In the genomic region with DNA sequence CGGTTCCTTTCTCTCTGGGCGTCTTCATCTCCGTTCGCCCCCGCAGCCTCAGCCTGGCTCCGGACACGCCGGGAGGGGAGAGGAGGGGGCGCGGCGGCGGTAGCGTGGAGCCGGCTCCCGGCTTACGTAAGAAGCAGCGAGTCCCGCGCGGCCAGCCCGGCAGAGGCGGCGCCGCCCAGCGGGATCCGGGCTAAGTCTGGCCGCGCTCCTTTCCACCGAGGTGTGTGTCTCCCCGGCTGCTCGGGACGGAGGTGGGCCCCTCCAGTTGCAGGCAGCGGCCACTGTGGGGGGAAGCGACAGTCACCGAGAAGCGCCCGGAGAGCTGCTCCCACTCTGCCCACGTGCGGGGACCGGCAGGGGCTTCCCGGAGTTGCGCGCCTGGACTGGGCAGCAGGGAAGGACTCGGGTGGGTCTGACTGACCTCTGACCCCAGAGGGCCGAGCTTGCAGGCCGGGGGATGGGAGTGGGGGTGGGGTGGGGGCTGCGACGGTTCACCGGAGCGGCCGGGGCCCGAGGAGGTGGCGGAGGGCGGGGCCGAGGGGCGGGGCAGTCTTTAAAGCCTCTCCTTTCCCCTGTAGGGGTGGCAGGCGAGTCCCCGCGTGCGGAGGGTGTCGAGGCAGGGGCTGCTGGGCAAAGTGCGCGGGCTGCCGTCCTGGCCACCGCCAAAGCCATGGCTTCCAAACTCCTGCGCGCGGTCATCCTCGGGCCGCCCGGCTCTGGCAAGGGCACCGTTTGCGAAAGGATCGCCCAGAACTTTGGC, we compare ENCODE assay signal across 9 mouse cellular contexts. TPM values are rescaled to one million over a fixed set of nuclear protein-coding genes. Genes with fewer than 3 reads are reported as not detected.
DNase-seq lines count a peak whose midpoint lies in the region; ATAC-seq and TF ChIP-seq lines count a peak whose summit lies in the region.
"Had no signal": no experiment of that assay in that cellular context is flagged by ENCODE, and none has a peak within 500 bp of the region (broad histone marks: within the 10 kb centered on the region; RNA-seq: fewer than 3 reads in every experiment).

A gene (plus strand): TSS at position 127 of the 760 bp plus-strand sequence.

- no peak for TF ChIP-seq POLR2A in kidney, adult 2 months (IDR thresholded peaks at IDR 0.05; ENCODE audit: low read depth, low read length)
- TF ChIP-seq POLR2A in testis, adult 2 months (IDR thresholded peaks at IDR 0.05; ENCODE audit: control insufficient read depth, low read depth, low read length): no peak

- peak within 1 kb of the TSS; percentile 96 for H3K4me3 ChIP-seq in embryonic facial prominence, embryonic 10.5 days
- peak within 1 kb of the TSS; percentile 66 for H3K4me3 ChIP-seq in kidney, adult 2 months (ENCODE audit: insufficient read depth, low read depth, low read length)
- H3K4me3 ChIP-seq in limb, embryonic 15.5 days: peak within 1 kb of the TSS; percentile 78
- H3K4me3 ChIP-seq in midbrain, embryonic 16.5 days (ENCODE audit: low read depth, low read length): peak within 1 kb of the TSS; percentile 55
- peak within 1 kb of the TSS; percentile 88 for H3K4me3 ChIP-seq in testis, adult 2 months (ENCODE audit: control insufficient read depth, low read depth, low read length)

- no peak for TF ChIP-seq CTCF in kidney, adult 2 months (conservative IDR thresholded peaks at IDR 0.05; ENCODE audit: insufficient read depth, insufficient read length, low read depth, low read length)
- TF ChIP-seq CTCF in testis, adult 2 months (IDR thresholded peaks at IDR 0.05; ENCODE audit: control insufficient read depth, insufficient read depth, insufficient replicate concordance, low read depth, low read length): no peak

- no peaks in the 10 kb centered on the region for H3K27me3 ChIP-seq in embryonic facial prominence, embryonic 10.5 days (replicated peaks; ENCODE audit: low read depth, poor library complexity, severe bottlenecking)
- no peaks in the 10 kb centered on the region for H3K27me3 ChIP-seq in kidney, adult 2 months (replicated peaks; ENCODE audit: control insufficient read depth, insufficient read depth, low read length)
- H3K27me3 ChIP-seq in limb, embryonic 15.5 days: no peaks in the 10 kb centered on the region
- no peaks in the 10 kb centered on the region for H3K27me3 ChIP-seq in midbrain, embryonic 16.5 days (ENCODE audit: control insufficient read depth, insufficient read depth, low read depth, low read length)
- H3K27me3 ChIP-seq in testis, adult 2 months (ENCODE audit: control insufficient read depth, insufficient read depth, low read length): no peaks in the 10 kb centered on the region

- peak; percentile 12 to 47 for DNase-seq in urinary bladder, adult 18-20 months (ENCODE audit: low spot score in 2 of 2)
- DNase-seq in urinary bladder, postnatal 10 days (ENCODE audit: low spot score): no peak
- DNase-seq in embryonic facial prominence, embryonic 10.5 days (ENCODE audit: low spot score): peak; percentile 87
- DNase-seq in heart, adult 8-10 months (ENCODE audit: low spot score): peak; percentile 32
- DNase-seq in kidney, adult 2 months: peak; percentile 87

- peak within 1 kb of the TSS; percentile 92 for H3K4me2 ChIP-seq in limb, embryonic 15.5 days
- peak within 1 kb of the TSS; percentile 77 for H3K4me2 ChIP-seq in midbrain, embryonic 16.5 days (ENCODE audit: low read length)

- ATAC-seq in limb, embryonic 15.5 days (ENCODE audit: insufficient number of reproducible peaks, low FRiP score, low TSS enrichment, low read depth): peak; percentile 81
- peak; percentile 74 for ATAC-seq in midbrain, embryonic 16.5 days

- H3K9me3 ChIP-seq in embryonic facial prominence, embryonic 10.5 days: no peaks in the 10 kb centered on the region
- no peaks in the 10 kb centered on the region for H3K9me3 ChIP-seq in limb, embryonic 15.5 days
- H3K9me3 ChIP-seq in midbrain, embryonic 16.5 days (replicated peaks; ENCODE audit: control insufficient read depth, low read length, poor library complexity, severe bottlenecking): no peaks in the 10 kb centered on the region

- H3K36me3 ChIP-seq in embryonic facial prominence, embryonic 10.5 days (replicated peaks): peaks cover 10% of the 10 kb centered on the region; the same call in 1 of the 2 replicates
- no peaks in the 10 kb centered on the region for H3K36me3 ChIP-seq in kidney, adult 2 months (ENCODE audit: control insufficient read depth, insufficient read depth, low read length)
- no peaks in the 10 kb centered on the region for H3K36me3 ChIP-seq in limb, embryonic 15.5 days
- no peaks in the 10 kb centered on the region for H3K36me3 ChIP-seq in midbrain, embryonic 16.5 days (ENCODE audit: control insufficient read depth, insufficient read depth, low read length)
- no peaks in the 10 kb centered on the region for H3K36me3 ChIP-seq in testis, adult 2 months (ENCODE audit: control insufficient read depth, insufficient read depth, low read length)
- H3K36me3 ChIP-seq: G1E had no signal

- under 1% methylated on average over 74 of the region's 74 CpGs for WGBS in embryonic facial prominence, embryonic 10.5 days
- WGBS in kidney, adult 2 months: under 1% methylated on average over 72 of the region's 74 CpGs
- under 1% methylated on average over 72 of the region's 74 CpGs for WGBS in limb, embryonic 15.5 days
- under 1% methylated on average over 57 of the region's 74 CpGs for WGBS in midbrain, embryonic 16.5 days

- peak within 1 kb of the TSS; percentile 76 for H3K9ac ChIP-seq in limb, embryonic 15.5 days
- peak within 1 kb of the TSS; percentile 64 for H3K9ac ChIP-seq in midbrain, embryonic 16.5 days (ENCODE audit: low read depth, low read length)

- peak within 1 kb of the TSS; percentile 94 for H3K27ac ChIP-seq in embryonic facial prominence, embryonic 10.5 days (replicated peaks)
- peak within 1 kb of the TSS; percentile 98 for H3K27ac ChIP-seq in kidney, adult 2 months (ENCODE audit: insufficient read depth, low read depth, low read length)
- H3K27ac ChIP-seq in limb, embryonic 15.5 days: peak within 1 kb of the TSS; percentile 76
- peak within 1 kb of the TSS; percentile 20; the same call in 1 of the 2 replicates for H3K27ac ChIP-seq in midbrain, embryonic 16.5 days (ENCODE audit: low read length)
- H3K27ac ChIP-seq in testis, adult 2 months (ENCODE audit: control insufficient read depth, insufficient read depth, low read depth, low read length): no peak within 1 kb of the TSS

- peaks cover 12% of the 10 kb centered on the region for H3K4me1 ChIP-seq in embryonic facial prominence, embryonic 10.5 days
- H3K4me1 ChIP-seq in kidney, adult 2 months (ENCODE audit: control insufficient read depth, insufficient read depth, low read length): peaks cover 7% of the 10 kb centered on the region; the same call in 1 of the 2 replicates
- peaks cover 5% of the 10 kb centered on the region; the same call in 1 of the 2 replicates for H3K4me1 ChIP-seq in limb, embryonic 15.5 days
- no peaks in the 10 kb centered on the region; the same call in 1 of the 2 replicates for H3K4me1 ChIP-seq in midbrain, embryonic 16.5 days (ENCODE audit: control insufficient read depth, insufficient read depth, low read length)
- peaks cover 4% of the 10 kb centered on the region for H3K4me1 ChIP-seq in testis, adult 2 months (ENCODE audit: control insufficient read depth, insufficient read depth, low read length)

RNA-seq across cellular contexts. Expression of the gene that starts here (rescaled TPM):
- 25.0 and 32.2 TPM in 2 replicates for polyA plus RNA-seq in embryonic facial prominence, embryonic 10.5 days (2016; fragmentation: Nextera tagmentation; extraction: Ambion mirVana)
- 10 to 100 TPM; 28.8 to 57.2 (median 40.5) TPM for total RNA-seq in heart, adult 8-10 months (2022)
- polyA plus RNA-seq in kidney, adult 2 months (2012; rRNA removed): 135 and 164 TPM in 2 replicates
- polyA plus RNA-seq in limb, embryonic 15.5 days (2015; fragmentation: Nextera tagmentation; extraction: Ambion mirVana): 20.9 and 26.3 TPM in 2 replicates
- polyA plus RNA-seq in midbrain, embryonic 16.5 days (2015; fragmentation: Nextera tagmentation; extraction: Ambion mirVana): 9.0 and 9.2 TPM in 2 replicates
- polyA plus RNA-seq in testis, adult 2 months (2012; rRNA removed): 3.3 and 4.2 TPM in 2 replicates
- total RNA-seq: G1E had no signal
- polyA plus RNA-seq: G1E had no signal
